Mouse (Mus musculus) left cerebral cortex, adult 8-10 months (tissue): ENCODE measurements around the gene Klf13. TPM values are rescaled to one million over a fixed set of nuclear protein-coding genes. Genes with fewer than 3 reads are reported as not detected.

Source experiments
- DNase-seq, 2 experiments: peaks; one replicate each; pipeline ENCODE4 v3.0.0; 2022; ENCODE audit warnings: low spot score in 2 of 2
- total RNA-seq, 4 experiments: library from RNA; stranded (reverse); gene quantifications; 2 replicates each; pipeline ENCODE4 v1.2.4; 2022

Gene Klf13
- total RNA-seq, 4 experiments from 2014 or later = 138 to 154 (median 144) TPM

GRCm38 (mm10) chr7:63908496-63909285 lies 30.0 kb downstream of the Klf13 start:
- no peak for DNase-seq

DNA sequence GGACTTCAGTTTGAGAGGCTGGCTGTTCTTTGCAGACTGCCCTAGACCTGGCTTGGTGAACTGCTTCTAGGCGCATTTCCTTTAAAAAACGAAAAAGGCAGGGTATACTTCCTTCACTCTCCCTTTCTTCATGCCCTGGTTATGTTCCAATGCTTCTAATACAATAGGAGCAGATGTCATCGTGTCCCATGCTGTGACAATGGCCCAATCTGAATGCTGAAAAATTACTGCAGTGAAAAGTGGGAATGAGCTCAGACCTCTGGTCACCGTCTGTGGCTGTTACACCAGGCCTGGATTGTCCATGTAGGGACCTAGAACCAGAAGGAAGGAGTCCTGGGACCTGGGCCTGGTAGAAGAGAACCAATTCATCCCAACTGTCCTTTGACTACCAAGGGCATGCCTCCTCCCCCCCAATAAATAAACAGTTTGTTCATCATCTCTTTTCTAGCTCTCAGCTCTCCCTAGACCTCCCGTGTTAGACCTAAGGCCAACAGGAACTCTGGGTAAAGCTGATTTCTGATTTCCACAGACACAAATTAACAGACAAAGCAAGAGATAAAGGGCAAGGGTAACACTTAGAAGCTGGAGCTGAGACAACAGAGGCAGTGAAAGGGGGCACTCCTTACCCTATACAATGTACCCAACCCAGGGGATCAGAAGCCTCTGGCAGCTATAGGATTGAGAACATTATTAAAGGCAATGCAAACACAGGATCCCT lies 30.8 kb downstream of the Klf13 start:
- no peak for DNase-seq

GRCm38 (mm10) chr7:63905642-63906041 lies 33.1 kb downstream of the Klf13 start:
- DNase-seq = no peak

GRCm38 (mm10) chr7:63905190-63905589 lies 33.5 kb downstream of the Klf13 start:
- no peak for DNase-seq

DNA sequence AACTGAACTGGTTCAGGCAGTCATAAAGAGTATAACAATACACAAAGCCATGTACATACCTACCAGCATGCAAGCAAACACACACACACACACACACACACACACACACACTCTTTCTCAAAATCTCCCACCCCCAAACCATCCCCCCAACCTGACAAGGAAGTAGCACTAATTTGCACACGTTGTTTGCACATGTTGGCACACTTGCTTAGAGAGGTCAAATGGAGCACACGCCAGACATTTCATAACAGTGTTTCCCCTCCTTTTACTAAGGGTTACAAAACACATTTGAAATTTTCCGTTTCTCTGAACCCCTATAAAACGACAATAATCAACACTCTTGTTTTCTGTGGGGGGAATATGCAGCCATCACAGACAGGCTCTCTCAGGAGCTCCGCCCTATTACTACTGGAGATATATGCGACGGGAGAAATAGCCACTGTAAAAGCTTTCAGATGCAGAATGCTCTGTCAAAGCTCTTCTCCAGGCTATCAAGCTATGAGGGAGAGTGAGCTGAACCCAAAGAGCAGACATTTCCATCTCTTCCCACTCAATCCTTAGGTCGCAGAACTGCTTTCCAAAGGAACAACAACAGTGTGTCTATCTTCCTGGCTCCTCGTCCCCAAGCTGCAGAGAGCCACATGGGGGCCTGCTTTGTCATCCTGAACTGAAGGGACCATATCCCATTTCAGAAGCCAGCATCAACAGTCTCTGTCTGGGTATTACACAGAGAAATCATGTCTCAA lies 34.9 kb downstream of the Klf13 start:
- DNase-seq = no peak

GRCm38 (mm10) chr7:63902604-63903210 lies 36.0 kb downstream of the Klf13 start:
- DNase-seq = no peak

DNA sequence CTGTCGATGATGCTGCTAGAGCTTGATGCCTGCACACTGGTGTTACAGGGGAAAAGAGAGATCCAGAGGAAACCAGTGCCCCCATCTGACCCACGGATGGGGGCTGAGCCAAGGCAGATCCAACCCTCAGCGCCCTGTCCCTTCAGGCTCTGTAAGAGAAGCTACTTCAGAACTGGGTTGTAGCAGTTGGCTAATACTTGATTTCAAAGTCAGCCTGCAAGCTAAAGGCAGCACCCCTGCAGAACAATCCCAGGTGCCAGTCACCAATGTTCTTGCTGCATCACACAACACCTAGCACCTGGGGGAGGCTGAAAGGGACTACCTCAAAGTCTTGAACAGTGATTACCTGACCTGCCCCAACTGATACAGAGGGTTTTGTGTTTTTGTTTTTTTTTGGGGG lies 36.8 kb downstream of the Klf13 start:
- DNase-seq = no peak

GRCm38 (mm10) chr7:63901346-63901745 lies 37.4 kb downstream of the Klf13 start:
- DNase-seq = no peak

DNA sequence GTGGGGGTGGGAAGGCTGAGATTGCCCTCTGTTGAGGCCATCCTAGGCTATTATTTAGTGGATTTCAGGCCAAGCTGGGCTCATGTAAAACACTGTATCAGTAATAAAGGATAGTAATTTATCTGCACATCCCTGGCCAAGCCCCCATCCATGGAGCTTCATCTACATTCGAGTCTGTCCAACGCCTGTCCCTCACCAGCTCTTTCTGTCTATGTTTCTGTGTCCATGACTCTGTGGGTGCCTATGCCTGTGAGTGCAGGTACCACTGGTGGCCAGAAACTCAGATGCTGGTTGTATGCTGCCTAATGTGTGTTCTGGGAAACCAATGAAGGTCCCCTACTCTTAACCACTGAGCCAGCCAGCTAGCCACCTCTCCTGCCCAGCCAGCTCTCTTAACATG lies 38.3 kb downstream of the Klf13 start:
- no peak for DNase-seq

- DNase-seq = no peak
These were observed 38.8 kb downstream of the Klf13 start for GRCm38 (mm10) chr7:63899925-63900324.

GRCm38 (mm10) chr7:63898201-63898600 lies 40.5 kb downstream of the Klf13 start:
- DNase-seq = no peak

- no peak for DNase-seq
These were observed 41.1 kb downstream of the Klf13 start for GRCm38 (mm10) chr7:63897655-63898054.

GRCm38 (mm10) chr7:63896968-63897468 lies 41.7 kb downstream of the Klf13 start:
- peak; percentile 85 to 94 for DNase-seq

DNA sequence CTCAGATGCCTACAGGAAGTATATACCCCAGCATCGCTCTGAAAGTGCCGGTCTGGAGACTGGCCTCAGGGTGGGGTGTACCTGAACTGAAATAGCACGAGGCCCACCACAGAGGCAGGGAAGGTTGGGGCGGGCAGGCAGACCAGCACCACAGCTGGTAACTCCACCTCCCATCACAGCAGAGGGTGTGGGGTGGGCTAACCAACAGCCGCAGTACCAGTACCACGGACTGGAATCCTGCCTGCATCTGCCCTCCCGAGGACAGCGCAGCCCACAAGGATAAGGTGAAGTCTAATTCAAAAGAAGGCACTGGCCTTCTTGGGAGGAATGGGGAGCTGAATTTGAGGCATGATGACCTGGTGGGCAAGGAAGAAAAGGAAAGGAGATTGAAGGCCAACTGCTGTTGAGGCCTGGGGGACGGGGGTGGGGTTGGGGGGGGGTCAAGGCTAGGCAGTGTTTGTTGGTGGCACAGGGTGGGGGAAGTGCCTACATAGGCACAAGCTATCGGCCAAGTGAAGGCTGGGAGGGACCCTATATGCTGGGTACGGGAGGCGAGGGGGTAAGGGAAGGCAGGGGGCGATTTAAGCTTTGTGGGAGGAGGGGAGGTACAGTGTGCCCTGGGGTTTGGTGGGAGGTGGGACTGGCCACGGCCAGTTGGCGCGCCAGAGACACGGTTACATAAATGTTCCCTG lies 42.3 kb downstream of the Klf13 start:
- DNase-seq = no peak

DNA sequence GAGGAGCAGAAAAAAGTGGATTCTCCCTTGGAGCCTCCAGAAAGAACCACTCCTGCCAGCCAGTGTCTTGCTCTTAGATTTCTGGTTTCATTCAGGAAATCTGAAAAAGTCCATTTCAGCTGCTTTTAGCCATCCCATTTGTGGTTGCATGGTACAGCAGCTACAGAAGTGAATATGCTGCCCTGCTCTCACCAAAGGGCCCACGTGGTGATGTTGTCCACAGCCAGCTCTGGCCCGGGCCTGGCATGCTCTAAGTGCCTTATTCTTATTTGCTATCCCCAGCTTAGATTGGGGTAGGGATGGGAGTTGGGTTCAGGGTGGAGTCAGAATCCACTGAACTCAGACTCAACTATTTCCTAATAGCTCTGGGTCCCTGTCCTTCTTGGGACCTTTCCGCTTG lies 43.5 kb downstream of the Klf13 start:
- DNase-seq = no peak

- no peak for DNase-seq
These were observed 44.1 kb downstream of the Klf13 start for GRCm38 (mm10) chr7:63894662-63895061.

GRCm38 (mm10) chr7:63893729-63894128 lies 45.0 kb downstream of the Klf13 start:
- no peak for DNase-seq

DNA sequence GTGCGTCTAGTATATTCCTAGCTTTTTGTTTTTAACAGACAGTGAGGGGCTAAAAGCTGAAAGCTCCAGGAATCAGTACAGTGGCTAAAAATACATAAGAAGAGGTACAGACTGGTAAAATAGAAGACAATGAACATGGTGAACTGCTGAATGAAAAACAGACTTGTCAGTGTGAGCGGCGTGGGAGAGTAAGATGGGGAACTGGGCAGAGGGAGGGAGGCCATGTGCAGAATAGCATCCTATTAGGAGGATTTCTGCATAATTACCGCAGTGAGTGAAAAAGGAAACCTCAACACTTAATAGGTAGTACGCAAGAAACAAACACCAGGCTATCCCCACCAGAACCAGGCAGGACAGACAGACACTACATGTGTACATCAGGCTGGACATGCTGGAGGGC lies 45.5 kb downstream of the Klf13 start:
- no peak for DNase-seq

- no peak for DNase-seq
These were observed 47.1 kb downstream of the Klf13 start for GRCm38 (mm10) chr7:63891488-63892075.
